In the genomic region with DNA sequence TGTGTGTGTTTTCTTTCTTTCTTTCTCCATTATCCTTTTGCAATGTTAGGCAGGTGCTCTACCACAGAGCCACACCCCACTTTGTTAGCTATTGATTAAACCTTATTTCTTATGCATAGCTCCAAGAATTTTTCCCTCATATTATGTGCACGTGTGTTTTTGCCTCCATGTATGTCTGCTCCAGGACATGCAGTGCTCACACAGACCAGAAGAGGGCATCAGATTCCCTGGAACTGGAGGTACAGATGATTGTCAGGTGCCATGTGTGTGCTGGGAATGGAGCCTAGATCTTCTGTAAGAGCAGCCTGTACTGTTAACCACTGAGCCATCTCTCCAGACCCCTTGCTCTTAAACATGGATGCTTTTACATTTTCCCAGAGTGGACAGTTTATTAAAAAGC, we compare ENCODE assay signal across 19 mouse cellular contexts.
DNase-seq lines count a peak whose midpoint lies in the region; TF ChIP-seq lines count a peak whose summit lies in the region.
"Had no signal": no experiment of that assay in that cellular context is flagged by ENCODE, and none has a peak within 500 bp of the region (broad histone marks: within the 10 kb centered on the region; RNA-seq: fewer than 3 reads in every experiment).

No protein-coding gene starts in this region.

- no peaks in the 10 kb centered on the region for H3K9me3 ChIP-seq in E14TG2a.4 (ENCODE audit: low read length)
- H3K9me3 ChIP-seq: forebrain, embryonic 10.5 days; heart, embryonic 15.5 days; liver, embryonic 15.5 days had no signal

- H3K4me3 ChIP-seq in gastrocnemius, adult 2 months: no peak overlapping the region
- no peak overlapping the region for H3K4me3 ChIP-seq in left cerebral cortex, adult 2 months
- H3K4me3 ChIP-seq in E14TG2a.4 (replicated peaks; ENCODE audit: low read length): no peak overlapping the region
- H3K4me3 ChIP-seq: forebrain, embryonic 10.5 days; heart, embryonic 15.5 days; liver, embryonic 15.5 days had no signal

- H3K27me3 ChIP-seq in E14TG2a.4 (ENCODE audit: insufficient read depth, low read length): no peaks in the 10 kb centered on the region
- H3K27me3 ChIP-seq: liver, embryonic 15.5 days had no signal

- H3K4me1 ChIP-seq in E14TG2a.4 (replicated peaks; ENCODE audit: low read depth, low read length): no peaks in the 10 kb centered on the region
- H3K4me1 ChIP-seq: heart, embryonic 15.5 days; liver, embryonic 15.5 days had no signal

- peak; percentile 29; the same call in 1 of the 2 replicates for TF ChIP-seq CTCF in gastrocnemius, adult 2 months (IDR thresholded peaks at IDR 0.05)
- peak; percentile 13; the same call in 1 of the 2 replicates for TF ChIP-seq CTCF in left cerebral cortex, adult 2 months (IDR thresholded peaks at IDR 0.05)
- TF ChIP-seq CTCF in E14TG2a.4 (conservative IDR thresholded peaks at IDR 0.05; ENCODE audit: low read length): peak; percentile 74

- no peaks in the 10 kb centered on the region for H3K36me3 ChIP-seq in E14TG2a.4 (ENCODE audit: insufficient read depth, low read length)
- H3K36me3 ChIP-seq: forebrain, embryonic 10.5 days; heart, embryonic 15.5 days; liver, embryonic 15.5 days had no signal

- intact Hi-C loops in gastrocnemius, adult 2 months (cut with DNase I): no loop called here
- intact Hi-C loops in gastrocnemius, postnatal 14 days (cut with DNase I; ENCODE audit: low total_unique reads): no loop called here
- intact Hi-C loops in left cerebral cortex, adult 2 months (cut with DNase I): no loop called here

- DNase-seq in gastrocnemius, adult 2 months: no peak
- no peak for DNase-seq in gastrocnemius, postnatal 14 days
- no peak for DNase-seq in left cerebral cortex, adult 2 months (ENCODE audit: extremely low spot score in 1 of 2, low spot score in 2 of 2)
- DNase-seq in left cerebral cortex, adult 11 months (ENCODE audit: low spot score): no peak
- peak; percentile 38 for DNase-seq in R1 (ENCODE audit: low read depth, low spot score)
- DNase-seq in adrenal gland, postnatal 25 days: no peak
- no peak for DNase-seq in embryo, embryonic 11 days
- DNase-seq: adrenal gland, postnatal 14 days; cerebellum, adult 18-20 months; cerebellum, postnatal 25 days; heart, adult 18-20 months; kidney, adult 9 months; retina, postnatal 1 day; right cerebral cortex, postnatal 4 days; thymus, postnatal 25 days had no signal

- H3K27ac ChIP-seq in gastrocnemius, adult 2 months: no peak overlapping the region
- H3K27ac ChIP-seq in left cerebral cortex, adult 2 months: no peak overlapping the region
- H3K27ac ChIP-seq: forebrain, embryonic 10.5 days; heart, embryonic 15.5 days; liver, embryonic 15.5 days had no signal

Comparison
In these comparisons a context has a peak if more than half of its experiments do, and no peak if none do; other contexts are left out.
1. CTCF ChIP-seq: peak in every context shown above with its lines; median percentile 74 in E14TG2a.4; 29 in gastrocnemius, adult 2 months; 13 in left cerebral cortex, adult 2 months.